Mouse (Mus musculus): ENCODE results near the gene Camta1. TPM values are rescaled to one million over a fixed set of nuclear protein-coding genes. Genes with fewer than 3 reads are reported as not detected.

The Camta1 gene
- polyA plus RNA-seq, 1 experiment = 27.1 TPM

DNA sequence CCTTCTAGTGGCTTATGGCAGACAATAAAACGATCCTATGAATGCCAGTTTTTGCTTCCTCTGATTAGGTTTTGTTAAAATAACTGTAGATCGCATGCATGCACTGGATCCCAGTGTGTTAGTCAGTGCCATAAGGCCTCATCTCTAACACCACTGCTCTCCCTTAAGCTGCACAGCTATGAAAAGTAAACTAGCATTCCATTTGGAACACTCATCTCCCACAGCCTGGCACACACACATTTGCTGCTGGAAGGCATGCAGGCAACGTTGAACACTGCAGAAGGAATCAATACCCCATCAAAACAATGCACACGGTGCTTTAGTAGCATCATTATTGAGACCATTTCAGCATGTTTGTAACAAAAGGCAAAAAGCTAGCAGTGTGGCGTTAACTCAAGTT, 68.0 kb downstream of the Camta1 start:
- peaks cover 11% of the 10 kb centered on the region for H3K36me3 ChIP-seq (ENCODE audit: control insufficient read depth, insufficient read depth, low read length)

DNA sequence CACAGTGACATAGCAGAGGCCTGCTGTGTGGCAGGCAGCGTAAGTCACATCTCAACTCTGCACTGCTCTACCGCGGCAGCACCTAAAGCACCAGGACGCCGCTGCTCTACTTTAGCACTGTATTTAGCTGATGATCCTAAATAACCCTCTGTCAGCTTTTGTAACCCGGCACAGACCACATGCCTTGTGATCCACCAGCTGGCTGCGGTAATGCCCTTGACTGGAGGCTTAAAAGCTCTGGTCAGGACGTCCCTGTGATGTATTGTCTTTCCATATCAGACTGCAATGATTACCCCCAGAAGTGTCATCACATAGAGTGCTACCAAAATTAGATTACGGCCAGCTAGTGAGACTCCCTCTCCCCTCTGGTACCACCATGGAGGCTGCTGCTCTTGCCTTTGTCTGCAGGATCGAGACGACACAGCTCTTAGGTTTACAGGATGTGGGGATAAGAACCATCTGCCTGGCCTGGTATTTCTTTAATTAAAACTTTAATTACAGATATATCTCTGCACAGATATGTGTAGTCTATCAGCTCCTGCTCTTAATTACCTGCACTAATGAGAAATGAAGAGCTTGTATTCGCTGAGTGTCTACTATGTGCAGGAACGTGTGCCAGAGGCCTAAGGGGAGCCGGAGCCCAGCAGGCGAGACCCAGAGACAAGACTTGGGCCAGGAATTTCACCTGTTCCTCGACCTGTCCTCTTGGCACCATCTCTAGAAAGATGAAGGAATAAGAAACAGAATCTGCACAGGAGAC, 74.5 kb downstream of the Camta1 start:
- no peak overlapping the region for H3K27ac ChIP-seq (ENCODE audit: control insufficient read depth, insufficient read depth, low read length)
- H3K4me3 ChIP-seq (ENCODE audit: control insufficient read depth, insufficient read depth, low read length) = no peak overlapping the region
- no peaks in the 10 kb centered on the region for H3K4me1 ChIP-seq (replicated peaks; ENCODE audit: control insufficient read depth, insufficient read depth, low read length)
- peaks cover 11% of the 10 kb centered on the region for H3K36me3 ChIP-seq (ENCODE audit: control insufficient read depth, insufficient read depth, low read length)
- no peak for DNase-seq
- 97% methylated on average over 16 of the region's 16 CpGs for WGBS
- TF ChIP-seq CTCF (IDR thresholded peaks at IDR 0.05; ENCODE audit: borderline replicate concordance, control insufficient read depth, extremely low read depth, insufficient read depth, low read length, poor library complexity) (no peak), POLR2A (IDR thresholded peaks at IDR 0.05; ENCODE audit: control insufficient read depth, extremely low read depth, insufficient read depth, low read length, poor library complexity) (no peak)
- no peaks in the 10 kb centered on the region for H3K27me3 ChIP-seq (ENCODE audit: control insufficient read depth, insufficient read depth, low read length)

More for the DNA sequence above, 68.0 kb downstream of the Camta1 start:
- Histone ChIP-seq H3K27me3 (ENCODE audit: control insufficient read depth, insufficient read depth, low read length) (no peaks in the 10 kb centered on the region), H3K27ac (ENCODE audit: control insufficient read depth, insufficient read depth, low read length) (no peak overlapping the region), H3K4me1 (replicated peaks; ENCODE audit: control insufficient read depth, insufficient read depth, low read length) (no peaks in the 10 kb centered on the region), H3K4me3 (ENCODE audit: control insufficient read depth, insufficient read depth, low read length) (no peak overlapping the region)
- no peak for DNase-seq
- 96% methylated on average over 5 of the region's 5 CpGs for WGBS
- TF ChIP-seq POLR2A (IDR thresholded peaks at IDR 0.05; ENCODE audit: control insufficient read depth, extremely low read depth, insufficient read depth, low read length, poor library complexity) (no peak), CTCF (IDR thresholded peaks at IDR 0.05; ENCODE audit: borderline replicate concordance, control insufficient read depth, extremely low read depth, insufficient read depth, low read length, poor library complexity) (no peak)

DNA sequence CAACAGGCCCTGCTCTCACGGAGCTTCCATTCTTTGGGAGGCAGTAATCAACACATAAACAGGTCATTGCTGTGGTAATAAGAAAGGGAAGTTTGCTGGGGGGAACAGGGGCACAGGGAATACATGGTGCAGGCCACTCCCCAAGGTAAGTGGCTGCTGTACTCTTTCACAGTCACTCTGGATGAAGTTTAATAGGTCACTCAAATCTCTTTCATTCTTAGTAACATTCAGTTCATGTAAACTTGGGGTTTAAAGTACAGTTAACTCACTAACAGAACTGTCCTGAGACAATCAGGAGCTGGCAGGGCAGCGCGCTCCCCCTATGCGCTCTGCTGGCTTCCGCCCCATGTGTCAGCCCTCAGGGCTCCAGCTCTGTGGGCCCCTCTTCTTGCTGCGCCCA, 81.2 kb downstream of the Camta1 start:
- no peak for TF ChIP-seq CTCF (IDR thresholded peaks at IDR 0.05; ENCODE audit: borderline replicate concordance, control insufficient read depth, extremely low read depth, insufficient read depth, low read length, poor library complexity)
- no peak for TF ChIP-seq POLR2A (IDR thresholded peaks at IDR 0.05; ENCODE audit: control insufficient read depth, extremely low read depth, insufficient read depth, low read length, poor library complexity)
- 95% methylated on average over 6 of the region's 6 CpGs for WGBS
- H3K27me3 ChIP-seq (ENCODE audit: control insufficient read depth, insufficient read depth, low read length) = no peaks in the 10 kb centered on the region
- no peaks in the 10 kb centered on the region; the same call in 1 of the 2 replicates for H3K4me1 ChIP-seq (replicated peaks; ENCODE audit: control insufficient read depth, insufficient read depth, low read length)
- H3K27ac ChIP-seq (ENCODE audit: control insufficient read depth, insufficient read depth, low read length) = no peak overlapping the region
- DNase-seq = no peak
- H3K36me3 ChIP-seq (ENCODE audit: control insufficient read depth, insufficient read depth, low read length) = no peaks in the 10 kb centered on the region
- no peak overlapping the region for H3K4me3 ChIP-seq (ENCODE audit: control insufficient read depth, insufficient read depth, low read length)

DNA sequence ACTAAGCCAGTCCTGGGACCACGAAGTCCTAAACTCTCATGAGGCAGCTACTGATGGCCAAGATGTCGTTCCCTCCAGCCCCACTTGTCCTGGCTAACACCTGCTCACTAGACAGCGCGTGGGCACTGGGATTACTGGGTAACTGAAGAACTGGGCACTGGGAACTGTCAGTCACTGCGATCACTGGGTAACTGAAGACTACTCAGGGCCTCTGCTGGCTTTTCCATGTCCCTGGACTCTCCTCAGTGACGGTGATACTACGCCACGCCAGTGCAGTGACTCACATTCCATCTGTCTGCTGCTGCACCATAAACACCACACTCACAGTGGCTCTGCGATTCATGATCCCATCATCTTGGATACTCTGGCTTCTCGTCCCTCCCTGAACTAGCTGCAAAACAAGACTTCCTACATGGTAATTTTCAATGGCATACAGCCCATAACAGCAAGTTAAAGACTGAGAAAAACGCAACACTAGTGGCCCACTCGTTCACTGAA, 81.7 kb downstream of the Camta1 start:
- TF ChIP-seq POLR2A (IDR thresholded peaks at IDR 0.05; ENCODE audit: control insufficient read depth, extremely low read depth, insufficient read depth, low read length, poor library complexity) (no peak), CTCF (IDR thresholded peaks at IDR 0.05; ENCODE audit: borderline replicate concordance, control insufficient read depth, extremely low read depth, insufficient read depth, low read length, poor library complexity) (no peak)
- WGBS = 97% methylated on average over 12 of the region's 12 CpGs
- Histone ChIP-seq H3K27me3 (ENCODE audit: control insufficient read depth, insufficient read depth, low read length) (no peaks in the 10 kb centered on the region), H3K36me3 (ENCODE audit: control insufficient read depth, insufficient read depth, low read length) (no peaks in the 10 kb centered on the region), H3K27ac (ENCODE audit: control insufficient read depth, insufficient read depth, low read length) (no peak overlapping the region), H3K4me1 (replicated peaks; ENCODE audit: control insufficient read depth, insufficient read depth, low read length) (no peaks in the 10 kb centered on the region; the same call in 1 of the 2 replicates), H3K4me3 (ENCODE audit: control insufficient read depth, insufficient read depth, low read length) (no peak overlapping the region)
- no peak for DNase-seq

DNA sequence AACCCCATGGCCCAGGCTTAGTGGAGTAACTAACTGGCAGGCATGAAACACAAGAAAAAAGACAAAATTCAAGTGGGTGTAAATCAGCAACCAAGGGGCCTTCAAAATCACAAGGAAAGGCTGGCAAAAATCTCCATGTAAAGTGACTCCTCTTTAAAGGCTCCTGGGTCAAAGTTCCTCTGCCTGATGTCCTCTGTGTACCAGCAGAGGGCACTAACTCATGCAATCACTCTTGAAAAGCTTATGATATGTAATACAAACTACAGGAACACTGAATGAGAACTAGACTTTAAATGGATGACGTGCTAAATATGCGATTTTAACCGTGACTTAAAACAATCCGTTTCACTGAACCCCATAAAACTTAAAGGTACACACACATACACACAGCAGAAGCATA, 83.2 kb downstream of the Camta1 start:
- TF ChIP-seq POLR2A (IDR thresholded peaks at IDR 0.05; ENCODE audit: control insufficient read depth, extremely low read depth, insufficient read depth, low read length, poor library complexity) = no peak
- TF ChIP-seq CTCF (IDR thresholded peaks at IDR 0.05; ENCODE audit: borderline replicate concordance, control insufficient read depth, extremely low read depth, insufficient read depth, low read length, poor library complexity) = no peak
- Histone ChIP-seq H3K27ac (ENCODE audit: control insufficient read depth, insufficient read depth, low read length) (no peak overlapping the region), H3K4me1 (replicated peaks; ENCODE audit: control insufficient read depth, insufficient read depth, low read length) (no peaks in the 10 kb centered on the region; the same call in 1 of the 2 replicates), H3K36me3 (ENCODE audit: control insufficient read depth, insufficient read depth, low read length) (no peaks in the 10 kb centered on the region), H3K27me3 (ENCODE audit: control insufficient read depth, insufficient read depth, low read length) (no peaks in the 10 kb centered on the region), H3K4me3 (ENCODE audit: control insufficient read depth, insufficient read depth, low read length) (no peak overlapping the region)
- WGBS = 58% methylated on average over 4 of the region's 4 CpGs
- no peak for DNase-seq

DNA sequence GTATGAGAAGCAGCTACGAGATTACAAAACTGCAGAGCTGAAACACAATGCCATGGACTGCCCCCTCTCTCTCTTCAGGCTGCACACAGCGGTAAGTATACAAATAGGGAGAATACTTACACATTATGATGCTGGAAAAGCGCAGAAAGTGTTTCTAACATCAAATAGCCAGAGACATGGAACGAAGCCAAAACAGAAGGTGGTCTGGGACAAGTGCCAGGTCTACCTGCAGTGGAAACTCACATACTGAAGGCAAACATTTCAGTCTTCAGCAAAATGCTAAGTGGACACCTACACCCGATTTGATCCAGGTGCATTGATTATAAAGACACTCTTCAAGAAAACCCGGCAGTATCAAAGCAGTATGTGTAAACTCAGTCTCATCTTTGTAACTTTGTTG, 84.2 kb downstream of the Camta1 start:
- no peaks in the 10 kb centered on the region for H3K36me3 ChIP-seq (ENCODE audit: control insufficient read depth, insufficient read depth, low read length)
- no peak overlapping the region for H3K4me3 ChIP-seq (ENCODE audit: control insufficient read depth, insufficient read depth, low read length)
- WGBS = 92% methylated on average over 6 of the region's 6 CpGs
- TF ChIP-seq POLR2A (IDR thresholded peaks at IDR 0.05; ENCODE audit: control insufficient read depth, extremely low read depth, insufficient read depth, low read length, poor library complexity) = no peak
- TF ChIP-seq CTCF (IDR thresholded peaks at IDR 0.05; ENCODE audit: borderline replicate concordance, control insufficient read depth, extremely low read depth, insufficient read depth, low read length, poor library complexity) = no peak
- no peak overlapping the region for H3K27ac ChIP-seq (ENCODE audit: control insufficient read depth, insufficient read depth, low read length)
- no peak for DNase-seq
- H3K27me3 ChIP-seq (ENCODE audit: control insufficient read depth, insufficient read depth, low read length) = no peaks in the 10 kb centered on the region
- no peaks in the 10 kb centered on the region; the same call in 1 of the 2 replicates for H3K4me1 ChIP-seq (replicated peaks; ENCODE audit: control insufficient read depth, insufficient read depth, low read length)
